Mouse (Mus musculus) ES-E14 (cell line): Measurements from ENCODE around the gene Astn1.

Source experiments
- CHD2 ChIP-seq: IDR thresholded peaks from 2 replicates; pipeline ENCODE4 v1.6.1; 2014; ENCODE audit warnings: mild to moderate bottlenecking, low read depth, low read length, inconsistent platforms
- HCFC1 ChIP-seq: IDR thresholded peaks from 2 replicates; pipeline ENCODE4 v1.6.1; 2012; ENCODE audit warnings: low read length, inconsistent platforms, borderline replicate concordance; ENCODE audit not compliant: insufficient read depth
- MAFK ChIP-seq: IDR thresholded peaks from 2 replicates; pipeline ENCODE4 v1.6.1; 2014; ENCODE audit warnings: mild to moderate bottlenecking, low read depth, low read length, inconsistent platforms; ENCODE audit not compliant: insufficient read depth

GRCm38 (mm10) chr1:158446071-158446470, 84.0 kb downstream of the Astn1 start:
- TF ChIP-seq HCFC1 (no peak), CHD2 (no peak), MAFK (no peak)
